Comparison of ENCODE assay signal across 8 mouse cellular contexts in the genomic region with DNA sequence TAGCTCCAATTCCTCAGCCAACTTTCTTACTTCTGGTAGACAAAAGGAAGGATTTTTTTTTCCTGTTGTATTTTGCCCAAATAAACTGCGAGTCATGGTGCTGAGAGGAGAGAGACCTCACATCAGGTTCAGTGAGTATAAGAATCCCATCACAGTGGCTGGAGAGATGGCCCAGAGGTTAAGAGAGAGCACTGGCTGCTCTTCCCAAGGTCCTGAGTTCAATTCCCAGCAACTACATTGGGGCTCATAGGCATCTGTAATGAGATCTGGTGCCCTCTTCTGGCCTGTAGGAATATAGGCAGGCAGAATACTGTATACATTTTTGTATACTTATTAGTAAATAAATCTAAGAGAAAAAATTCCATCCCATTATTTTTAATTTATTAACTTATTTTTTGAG. TPM values are rescaled to one million over a fixed set of nuclear protein-coding genes. Genes with fewer than 3 reads are reported as not detected.
DNase-seq lines count a peak whose midpoint lies in the region; ATAC-seq and TF ChIP-seq lines count a peak whose summit lies in the region.

No protein-coding gene starts in this region.

- no peaks in the 10 kb centered on the region for H3K79me2 ChIP-seq in heart, adult 2 months (replicated peaks; ENCODE audit: control insufficient read depth, insufficient read depth, low read length)

- H3K4me2 ChIP-seq in liver, embryonic 12.5 days, result no peak overlapping the region
- H3K4me2 ChIP-seq in liver, embryonic 15.5 days, result no peak overlapping the region

- TF ChIP-seq EP300 in heart, adult 2 months (IDR thresholded peaks at IDR 0.05; ENCODE audit: insufficient read depth, low read depth, low read length), result no peak

- WGBS in heart, adult 2 months, result 53% methylated on average over 1 of the region's 1 CpGs
- WGBS in liver, embryonic 12.5 days (ENCODE audit: insufficient replicate concordance), result 94% methylated on average over 1 of the region's 1 CpGs
- 90% methylated on average over 1 of the region's 1 CpGs for WGBS in liver, embryonic 15.5 days (ENCODE audit: insufficient replicate concordance)

- H3K4me1 ChIP-seq in heart, adult 2 months (ENCODE audit: control insufficient read depth, insufficient read depth, low read length), result peaks cover 35% of the 10 kb centered on the region
- H3K4me1 ChIP-seq in liver, embryonic 12.5 days, result peaks cover 97% of the 10 kb centered on the region
- H3K4me1 ChIP-seq in liver, embryonic 15.5 days (replicated peaks), result peaks cover 95% of the 10 kb centered on the region

- ATAC-seq in liver, embryonic 12.5 days, result no peak
- ATAC-seq in liver, embryonic 15.5 days (ENCODE audit: insufficient read depth), result no peak

- no peak for TF ChIP-seq POLR2A in heart, adult 2 months (IDR thresholded peaks at IDR 0.05; ENCODE audit: insufficient read depth, low read depth, low read length)

- TF ChIP-seq CTCF in heart, adult 2 months (IDR thresholded peaks at IDR 0.05), result peak; percentile 74

- H3K9me3 ChIP-seq in liver, embryonic 12.5 days (replicated peaks), result no peaks in the 10 kb centered on the region
- H3K9me3 ChIP-seq in liver, embryonic 15.5 days (replicated peaks), result no peaks in the 10 kb centered on the region

- H3K27me3 ChIP-seq in heart, adult 2 months (ENCODE audit: control insufficient read depth, insufficient read depth, low read length), result no peaks in the 10 kb centered on the region
- H3K27me3 ChIP-seq in liver, embryonic 12.5 days (replicated peaks), result no peaks in the 10 kb centered on the region
- peaks cover 10% of the 10 kb centered on the region for H3K27me3 ChIP-seq in liver, embryonic 15.5 days

- intact Hi-C loops in heart, adult 2 months (cut with DNase I), result loop anchor here (1.0 to 2.0 kb wide), 4 partner anchors 15 to 87 kb away; no protein-coding TSS in a partner anchor

- no peak overlapping the region for H3K4me3 ChIP-seq in heart, adult 2 months
- no peak overlapping the region for H3K4me3 ChIP-seq in liver, embryonic 12.5 days
- no peak overlapping the region for H3K4me3 ChIP-seq in liver, embryonic 15.5 days (replicated peaks)

- peak overlapping the region; percentile 99 for H3K27ac ChIP-seq in heart, adult 2 months
- peak overlapping the region; percentile 66; the same call in 1 of the 2 replicates for H3K27ac ChIP-seq in liver, embryonic 12.5 days
- H3K27ac ChIP-seq in liver, embryonic 15.5 days (replicated peaks), result peak overlapping the region; percentile 73

- DNase-seq in heart, adult 2 months, result no peak
- DNase-seq in heart, adult 9 months (ENCODE audit: low spot score in 2 of 2), result no peak
- DNase-seq in liver, result no peak
- DNase-seq in ZHBTc4 (ENCODE audit: low read depth, low spot score), result peak; percentile 32
- DNase-seq in ovary, adult 18-20 months (ENCODE audit: low spot score), result no peak
- DNase-seq in cerebellum, adult 11 months, result no peak

- H3K9ac ChIP-seq in heart, adult 2 months (ENCODE audit: low read depth, low read length), result no peak overlapping the region
- no peak overlapping the region for H3K9ac ChIP-seq in liver, embryonic 12.5 days
- H3K9ac ChIP-seq in liver, embryonic 15.5 days, result no peak overlapping the region

- H3K36me3 ChIP-seq in heart, adult 2 months (ENCODE audit: control insufficient read depth, insufficient read depth, low read length), result peaks cover 9% of the 10 kb centered on the region
- H3K36me3 ChIP-seq in liver, embryonic 12.5 days, result no peaks in the 10 kb centered on the region
- H3K36me3 ChIP-seq in liver, embryonic 15.5 days (replicated peaks), result no peaks in the 10 kb centered on the region

RNA-seq across cellular contexts. Expression of a gene that starts 7.6 kb away (rescaled TPM):
- total RNA-seq in heart, adult 2 months (2021), result 10 to 100 TPM; 68.9 to 75.3 TPM
- polyA plus RNA-seq in heart, adult 2 months (2012; rRNA removed), result 21.9 and 44.4 TPM in 2 replicates
- 11.5 and 11.7 TPM in 2 replicates for polyA plus RNA-seq in liver, embryonic 12.5 days (2016; fragmentation: Nextera tagmentation; extraction: Ambion mirVana)
- polyA plus RNA-seq in liver, embryonic 15.5 days (2015; fragmentation: Nextera tagmentation; extraction: Ambion mirVana), result 5.2 and 5.8 TPM in 2 replicates

RNA-seq across cellular contexts. Expression of a gene that starts 12.6 kb away (rescaled TPM):
- total RNA-seq in heart, adult 2 months (2021), result 100 to 1,000 TPM in 1 of 2 experiments, 10 to 100 TPM in 1; 35.5 to 111 TPM
- 190 and 208 TPM in 2 replicates for polyA plus RNA-seq in heart, adult 2 months (2012; rRNA removed)
- 1.3 and 1.4 TPM in 2 replicates for polyA plus RNA-seq in liver, embryonic 12.5 days (2016; fragmentation: Nextera tagmentation; extraction: Ambion mirVana)
- 0.63 and 0.85 TPM in 2 replicates for polyA plus RNA-seq in liver, embryonic 15.5 days (2015; fragmentation: Nextera tagmentation; extraction: Ambion mirVana)

RNA-seq across cellular contexts. Expression of a gene that starts 17.0 kb away (rescaled TPM):
- 10 to 100 TPM; 18.7 to 20.7 TPM for total RNA-seq in heart, adult 2 months (2021)
- 17.5 and 25.2 TPM in 2 replicates for polyA plus RNA-seq in heart, adult 2 months (2012; rRNA removed)
- 26.4 and 29.7 TPM in 2 replicates for polyA plus RNA-seq in liver, embryonic 12.5 days (2016; fragmentation: Nextera tagmentation; extraction: Ambion mirVana)
- 14.4 and 16.2 TPM in 2 replicates for polyA plus RNA-seq in liver, embryonic 15.5 days (2015; fragmentation: Nextera tagmentation; extraction: Ambion mirVana)

RNA-seq across cellular contexts. Expression of a gene that starts 47.3 kb away (rescaled TPM):
- total RNA-seq in heart, adult 2 months (2021), result 100 to 1,000 TPM; 103 to 105 TPM
- polyA plus RNA-seq in heart, adult 2 months (2012; rRNA removed), result 89.4 and 104 TPM in 2 replicates
- 13.0 and 13.3 TPM in 2 replicates for polyA plus RNA-seq in liver, embryonic 12.5 days (2016; fragmentation: Nextera tagmentation; extraction: Ambion mirVana)
- polyA plus RNA-seq in liver, embryonic 15.5 days (2015; fragmentation: Nextera tagmentation; extraction: Ambion mirVana), result 7.2 and 7.6 TPM in 2 replicates

RNA-seq across cellular contexts. Expression of a gene that starts 48.9 kb away (rescaled TPM):
- total RNA-seq in heart, adult 2 months (2021), result under 1 TPM; 0.50 to 0.77 TPM
- 2.8 and 3.0 TPM in 2 replicates for polyA plus RNA-seq in heart, adult 2 months (2012; rRNA removed)
- 0.21 and 0.24 TPM in 2 replicates for polyA plus RNA-seq in liver, embryonic 12.5 days (2016; fragmentation: Nextera tagmentation; extraction: Ambion mirVana)
- polyA plus RNA-seq in liver, embryonic 15.5 days (2015; fragmentation: Nextera tagmentation; extraction: Ambion mirVana), result 0.24 and 0.28 TPM in 2 replicates

Comparison
In these comparisons a context has a peak if more than half of its experiments do, and no peak if none do; other contexts are left out.
1. RNA of a gene that starts 12.6 kb away (polyA plus RNA-seq): 190 to 208 TPM in heart, adult 2 months; 1.3 to 1.4 TPM in liver, embryonic 12.5 days and 0.63 to 0.85 TPM in liver, embryonic 15.5 days; every median in the first group is over 10 times any median in the second.
2. Peak in every context shown above with its lines, with median percentiles within 50 percentile points of each other: H3K27ac ChIP-seq.